Comparison of ENCODE assay signal across 10 mouse cellular contexts in the genomic region with DNA sequence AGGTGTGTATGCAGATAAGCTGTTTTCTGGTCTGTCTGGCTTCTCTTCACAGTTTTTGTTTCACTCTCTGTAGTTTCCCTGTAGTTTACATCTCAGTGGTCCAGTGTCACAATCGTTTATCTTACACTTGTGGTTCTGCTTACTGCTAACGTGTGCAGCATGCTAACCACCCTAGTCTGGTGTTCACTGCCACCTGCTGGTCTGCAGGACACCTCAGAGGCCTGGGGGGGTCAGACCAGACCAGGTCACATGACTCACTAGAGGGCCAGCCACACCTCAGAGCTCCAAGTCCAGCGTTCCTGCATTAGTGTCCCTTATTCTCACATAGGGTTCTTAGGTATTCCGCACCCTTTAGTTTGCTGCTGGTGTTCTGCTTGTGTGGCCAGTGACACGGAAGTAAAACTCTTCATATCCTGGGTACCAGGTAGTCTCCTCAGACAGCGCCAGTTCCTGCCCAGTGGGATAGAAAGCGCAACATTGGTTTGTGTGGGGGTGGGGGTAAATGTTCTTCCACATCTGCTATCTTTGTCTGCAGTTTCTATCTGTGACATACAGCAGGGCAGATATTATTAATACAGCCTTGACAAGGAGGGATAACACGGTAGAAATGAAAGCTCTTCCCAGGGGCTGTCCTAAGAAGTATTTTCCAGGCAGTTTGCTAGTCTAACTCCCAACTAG. TPM values are rescaled to one million over a fixed set of nuclear protein-coding genes. Genes with fewer than 3 reads are reported as not detected.
DNase-seq lines count a peak whose midpoint lies in the region; ATAC-seq and TF ChIP-seq lines count a peak whose summit lies in the region.
"Had no signal": no experiment of that assay in that cellular context is flagged by ENCODE, and none has a peak within 500 bp of the region (broad histone marks: within the 10 kb centered on the region; RNA-seq: fewer than 3 reads in every experiment).

No protein-coding gene starts in this region.

- H3K4me2 ChIP-seq in kidney, postnatal 0 days (ENCODE audit: low read length): no peak overlapping the region

- peak; percentile 43; the same call in 1 of the 2 replicates for TF ChIP-seq CTCF in cerebellum, adult 2 months (IDR thresholded peaks at IDR 0.05; ENCODE audit: borderline replicate concordance, insufficient read depth, low read depth, low read length)
- no peak for TF ChIP-seq CTCF in G1E (IDR thresholded peaks at IDR 0.05; ENCODE audit: low read depth, low read length)
- peak; percentile 67 for TF ChIP-seq CTCF in kidney, postnatal 0 days (IDR thresholded peaks at IDR 0.05; ENCODE audit: low read depth)

- no peaks in the 10 kb centered on the region for H3K27me3 ChIP-seq in cerebellum, adult 2 months (ENCODE audit: control insufficient read depth, insufficient read depth, low read length)
- no peaks in the 10 kb centered on the region for H3K27me3 ChIP-seq in G1E (ENCODE audit: insufficient read depth, low read length)
- no peaks in the 10 kb centered on the region for H3K27me3 ChIP-seq in kidney, postnatal 0 days (ENCODE audit: insufficient read depth, low read length)

- H3K36me3 ChIP-seq in G1E (replicated peaks): peaks cover 77% of the 10 kb centered on the region
- H3K36me3 ChIP-seq in kidney, postnatal 0 days (ENCODE audit: insufficient read depth, low read length): peaks cover 35% of the 10 kb centered on the region

- peaks cover 13% of the 10 kb centered on the region for H3K4me1 ChIP-seq in cerebellum, adult 2 months (ENCODE audit: control insufficient read depth, insufficient read depth, low read length)
- H3K4me1 ChIP-seq in G1E (ENCODE audit: insufficient read depth, low read depth, low read length): peaks cover 21% of the 10 kb centered on the region
- no peaks in the 10 kb centered on the region for H3K4me1 ChIP-seq in kidney, postnatal 0 days (replicated peaks; ENCODE audit: insufficient read depth, low read length)

- DNase-seq in cerebellum, adult 2 months: no peak
- DNase-seq in cerebellum, postnatal 10 days: no peak
- DNase-seq in G1E (ENCODE audit: low spot score): peak; percentile 29
- peak; percentile 47 for DNase-seq in kidney, postnatal 0 days (ENCODE audit: low spot score)
- DNase-seq in lung, postnatal 25 days (ENCODE audit: low spot score): peak; percentile 31
- DNase-seq in adrenal gland, adult 8-10 months: no peak
- DNase-seq in layer of hippocampus, adult 9-10 months (ENCODE audit: low spot score): no peak
- no peak for DNase-seq in cerebellum, postnatal 36 days
- DNase-seq: B cell, adult 2 months; right cerebral cortex, postnatal 4 days had no signal

- peak; percentile 49; the same call in 1 of the 2 replicates for ATAC-seq in G1E (ENCODE audit: extremely low read depth, insufficient number of reproducible peaks, low FRiP score, poor library complexity, severe bottlenecking)
- ATAC-seq in kidney, postnatal 0 days (replicated peaks; ENCODE audit: low FRiP score, low read depth): peak; percentile 71

- no peak overlapping the region for H3K27ac ChIP-seq in cerebellum, adult 2 months (ENCODE audit: insufficient read depth, low read length)
- H3K27ac ChIP-seq in kidney, postnatal 0 days: no peak overlapping the region

- TF ChIP-seq POLR2A in cerebellum, adult 2 months (IDR thresholded peaks at IDR 0.05; ENCODE audit: borderline replicate concordance, insufficient read depth, low read length): no peak

- 73% methylated on average over 8 of the region's 8 CpGs for WGBS in cerebellum, adult 2 months
- WGBS in kidney, postnatal 0 days: 71% methylated on average over 8 of the region's 8 CpGs

- H3K9me3 ChIP-seq in G1E (replicated peaks): no peaks in the 10 kb centered on the region
- H3K9me3 ChIP-seq in kidney, postnatal 0 days (replicated peaks; ENCODE audit: low read length): no peaks in the 10 kb centered on the region

- no peak overlapping the region for H3K4me3 ChIP-seq in cerebellum, adult 2 months (replicated peaks; ENCODE audit: insufficient read depth, low read depth, low read length)
- H3K4me3 ChIP-seq in G1E (ENCODE audit: low read depth, low read length): peak overlapping the region; percentile 40; the same call in 1 of the 2 replicates
- H3K4me3 ChIP-seq in kidney, postnatal 0 days (replicated peaks; ENCODE audit: low read depth, low read length): no peak overlapping the region

- H3K9ac ChIP-seq in kidney, postnatal 0 days (ENCODE audit: low read depth, low read length): no peak overlapping the region

RNA-seq across cellular contexts. Expression of gene Dupd1, which starts 51.8 kb away (rescaled TPM):
- polyA plus RNA-seq in cerebellum, adult 2 months (2012; rRNA removed): not detected in 2 replicates
- total RNA-seq in G1E (2014; fragmentation: Nextera tagmentation): not detected in 2 replicates
- not detected in 2 replicates for total RNA-seq in G1E (2017)
- not detected in 2 replicates for polyA plus RNA-seq in G1E (2012)
- not detected in 2 replicates for polyA plus RNA-seq in kidney, postnatal 0 days (2015; fragmentation: Nextera tagmentation; extraction: Ambion mirVana)
- total RNA-seq in adrenal gland, adult 8-10 months (2022): 1 to 10 TPM in 2 of 4 experiments, under 1 TPM in 1, not detected in 1; 0.74 to 1.3 (median 1.3) TPM

Comparison
In these comparisons a context has a peak if more than half of its experiments do, and no peak if none do; other contexts are left out.
1. DNase-seq: peak in G1E (single experiment), kidney, postnatal 0 days (single experiment) and lung, postnatal 25 days (single experiment); none in cerebellum, adult 2 months (0 of 2), cerebellum, postnatal 10 days (0 of 2), adrenal gland, adult 8-10 months (single experiment), layer of hippocampus, adult 9-10 months (single experiment) and cerebellum, postnatal 36 days (0 of 2).